Mouse (Mus musculus) ES-Bruce4 (cell line): ENCODE measurements around the gene Rere.

ENCODE experiments used
- CTCF ChIP-seq: IDR thresholded peaks from one replicate; pipeline ENCODE4 v1.8.1; 2011; ENCODE audit warnings: low read depth, low read length
- EP300 ChIP-seq: IDR thresholded peaks from 2 replicates; pipeline ENCODE4 v1.6.1; 2011; ENCODE audit warnings: low read depth, low read length; ENCODE audit not compliant: insufficient read depth
- POLR2A ChIP-seq: IDR thresholded peaks from one replicate; pipeline ENCODE4 v1.8.1; 2011; ENCODE audit warnings: low read length; ENCODE audit not compliant: insufficient read depth

GRCm38 (mm10) chr4:150585800-150586199 is 304.4 kb downstream of the Rere start:
- TF ChIP-seq CTCF (no peak), POLR2A (no peak), EP300 (no peak)
